Mouse (Mus musculus) embryonic facial prominence, embryonic 15.5 days (tissue): Measurements from ENCODE around the gene Spats2. TPM values are rescaled to one million over a fixed set of nuclear protein-coding genes. Genes with fewer than 3 reads are reported as not detected.
"Not testable (repeated sequence)": the region's sequence is repeated elsewhere in the genome, so short reads cannot be mapped to it uniquely, and the experiment has no call there.

ENCODE experiments used
- ATAC-seq: fragments of 200-750 bp; cut with Nextera tagmentation; 2 replicates; pipeline ENCODE4 v1.8.0; 2017; ENCODE audit warnings: low read depth, moderate TSS enrichment; ENCODE audit not compliant: insufficient number of reproducible peaks, low FRiP score, low TSS enrichment
- H3K27ac ChIP-seq: fragments of 300-500 bp; sonication (generic); replicated peaks from 2 replicates; pipeline ENCODE4 v1.5.1; 2015; ENCODE audit warnings: mild to moderate bottlenecking, inconsistent platforms
- H3K27me3 ChIP-seq: fragments of 300-500 bp; sonication (generic); 2 replicates; pipeline ENCODE4 v1.6.1; 2015; ENCODE audit warnings: inconsistent platforms
- H3K36me3 ChIP-seq: fragments of 300-500 bp; sonication (generic); 2 replicates; pipeline ENCODE4 v1.6.1; 2015; ENCODE audit warnings: mild to moderate bottlenecking, inconsistent platforms
- H3K4me1 ChIP-seq: fragments of 300-500 bp; sonication (generic); 2 replicates; pipeline ENCODE4 v1.6.1; 2015; ENCODE audit warnings: inconsistent platforms
- H3K4me2 ChIP-seq: fragments of 300-500 bp; sonication (generic); replicated peaks from 2 replicates; pipeline ENCODE4 v1.6.1; 2015; ENCODE audit warnings: mild to moderate bottlenecking, inconsistent platforms
- H3K4me3 ChIP-seq: fragments of 300-500 bp; sonication (generic); replicated peaks from 2 replicates; pipeline ENCODE4 v1.5.1; 2015; ENCODE audit warnings: mild to moderate bottlenecking, inconsistent platforms
- H3K9ac ChIP-seq: fragments of 300-500 bp; sonication (generic); 2 replicates; pipeline ENCODE4 v1.6.1; 2015; ENCODE audit warnings: inconsistent platforms
- H3K9me3 ChIP-seq: fragments of 300-500 bp; sonication (generic); replicated peaks from 2 replicates; pipeline ENCODE4 v1.6.1; 2016; ENCODE audit warnings: inconsistent platforms
- WGBS: fragments of 180-500 bp; shearing (Covaris S2); methylation state at CpG from one replicate; pipeline ENCODE4 v1.1.7; 2015; 5-methylcytosine and 5-hydroxymethylcytosine counted together
- polyA plus RNA-seq: library from polyadenylated mRNA; unstranded; fragments of >200 nt; fragmentation: Nextera tagmentation; extraction: Ambion mirVana; gene quantifications from 2 replicates; pipeline ENCODE4 v1.2.1, GENCODE M21; 2015

Spats2 gene
- polyA plus RNA-seq = 36.7 and 37.0 TPM in 2 replicates

GRCm38 (mm10) chr15:99125711-99126080 is at the start of gene Spats2:
TSS of gene Spats2 (plus strand) at chr15:99125916.
- H3K9ac ChIP-seq = peak within 1 kb of the TSS; percentile 92
- no peaks in the 10 kb centered on the region for H3K9me3 ChIP-seq
- 1% methylated on average over 12 of the region's 12 CpGs for WGBS

GRCm38 (mm10) chr15:99076011-99076410 is 49.7 kb upstream of the Spats2 start:
- H3K27me3 ChIP-seq, H3K9ac ChIP-seq, H3K9me3 ChIP-seq, ATAC-seq, H3K27ac ChIP-seq: not testable (repeated sequence)
- H3K4me1 ChIP-seq = peaks cover 29% of the 10 kb centered on the region
- WGBS = over 99% methylated on average over 3 of the region's 3 CpGs
- H3K4me3 ChIP-seq = peak overlapping the region; percentile 65
- peak overlapping the region; percentile 93 for H3K4me2 ChIP-seq
- H3K36me3 ChIP-seq = peaks cover 11% of the 10 kb centered on the region; the same call in 1 of the 2 replicates

More at GRCm38 (mm10) chr15:99125711-99126080, at the start of gene Spats2:
- Histone ChIP-seq H3K36me3 (no peaks in the 10 kb centered on the region), H3K27ac (peak within 1 kb of the TSS; percentile 93), H3K4me1 (peaks cover 25% of the 10 kb centered on the region), H3K4me3 (peak within 1 kb of the TSS; percentile 79), H3K27me3 (no peaks in the 10 kb centered on the region), H3K4me2 (peak within 1 kb of the TSS; percentile 84)
- ATAC-seq = no peak; the same call in 1 of the 2 replicates

GRCm38 (mm10) chr15:99078181-99078910 is 47.4 kb upstream of the Spats2 start:
- Histone ChIP-seq H3K4me3 (no peak overlapping the region), H3K9ac (no peak overlapping the region), H3K4me2 (no peak overlapping the region), H3K9me3 (no peaks in the 10 kb centered on the region), H3K4me1 (peaks cover 29% of the 10 kb centered on the region), H3K27me3 (0 out of 2 replicates have a peak, but pooled peaks cover 4% of the 10 kb centered on the region), H3K27ac (no peak overlapping the region), H3K36me3 (peaks cover 26% of the 10 kb centered on the region)
- no peak for ATAC-seq
- WGBS = 49% methylated on average over 14 of the region's 15 CpGs

DNA sequence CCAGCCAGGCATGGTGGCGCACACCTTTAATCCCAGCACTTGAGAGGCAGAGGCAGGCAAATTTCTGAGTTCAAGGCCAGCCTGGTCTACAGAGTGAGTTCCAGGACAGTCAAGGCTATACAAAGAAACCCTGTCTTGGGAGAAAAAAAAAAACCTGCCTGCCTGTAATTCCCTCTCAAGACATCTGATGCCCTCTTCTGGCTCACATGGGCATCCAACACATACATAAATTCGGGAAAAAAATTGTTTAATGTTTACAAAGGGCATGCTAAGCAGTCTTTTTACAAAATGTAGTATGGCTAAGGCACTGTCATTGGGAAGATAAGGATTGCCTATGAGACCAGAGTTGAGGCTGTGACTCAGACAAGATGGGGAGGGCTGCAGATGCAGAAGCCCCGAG is 45.9 kb upstream of the Spats2 start:
- Histone ChIP-seq H3K27ac (no peak overlapping the region), H3K4me3 (no peak overlapping the region), H3K36me3 (peaks cover 26% of the 10 kb centered on the region), H3K9ac (no peak overlapping the region), H3K9me3 (no peaks in the 10 kb centered on the region), H3K4me1 (peaks cover 33% of the 10 kb centered on the region), H3K4me2 (no peak overlapping the region), H3K27me3 (peaks cover 16% of the 10 kb centered on the region)
- ATAC-seq = no peak
- WGBS = 84% methylated on average over 3 of the region's 3 CpGs

DNA sequence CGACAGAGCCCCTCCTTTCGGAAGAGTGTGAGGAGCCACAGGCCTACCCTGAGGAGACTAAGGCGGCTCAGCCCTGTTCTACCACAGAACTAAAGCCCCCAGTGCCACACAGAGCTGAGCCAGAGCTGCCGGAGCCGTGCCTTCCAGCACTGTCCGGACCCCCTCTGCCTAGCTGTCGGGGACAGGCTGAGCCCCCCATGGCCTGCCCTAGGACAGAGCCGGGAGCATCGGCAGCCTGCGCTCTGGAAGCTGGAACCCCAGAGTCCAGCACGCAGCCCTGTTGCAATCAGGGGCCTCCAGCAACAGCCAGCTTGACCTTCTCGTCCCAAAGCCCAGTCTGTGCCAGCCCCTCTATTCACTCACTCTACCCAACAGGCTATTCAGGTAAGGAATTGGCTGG is 43.4 kb upstream of the Spats2 start:
- Histone ChIP-seq H3K27ac (no peak overlapping the region), H3K4me1 (peaks cover 16% of the 10 kb centered on the region; the same call in 1 of the 2 replicates), H3K9me3 (no peaks in the 10 kb centered on the region), H3K4me2 (no peak overlapping the region), H3K27me3 (peaks cover 40% of the 10 kb centered on the region), H3K9ac (no peak overlapping the region), H3K36me3 (peaks cover 26% of the 10 kb centered on the region), H3K4me3 (no peak overlapping the region)
- ATAC-seq = no peak
- 91% methylated on average over 12 of the region's 12 CpGs for WGBS

DNA sequence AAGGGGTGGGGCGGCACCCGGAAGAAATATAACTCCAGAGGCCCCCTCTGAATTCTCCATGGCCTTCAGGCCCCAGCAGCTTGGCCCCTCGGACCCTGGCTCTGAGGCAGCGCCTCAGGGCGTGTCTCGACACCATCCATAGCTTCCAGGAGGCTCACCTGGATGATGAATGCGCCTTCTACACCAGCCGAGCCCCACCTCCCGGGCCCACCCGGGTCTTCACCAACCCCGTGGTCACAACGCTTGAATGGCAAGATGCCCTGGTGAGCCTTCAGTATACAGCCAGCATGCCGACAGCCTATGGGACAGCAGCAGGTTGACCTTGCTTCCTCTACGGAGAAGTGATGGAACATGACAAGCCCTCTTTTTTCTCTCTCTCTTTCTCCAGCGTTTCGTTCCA is 42.9 kb upstream of the Spats2 start:
- Histone ChIP-seq H3K9me3 (no peaks in the 10 kb centered on the region), H3K36me3 (peaks cover 22% of the 10 kb centered on the region), H3K27me3 (peaks cover 45% of the 10 kb centered on the region), H3K9ac (no peak overlapping the region), H3K4me3 (no peak overlapping the region), H3K4me2 (no peak overlapping the region), H3K27ac (no peak overlapping the region), H3K4me1 (peaks cover 16% of the 10 kb centered on the region)
- no peak for ATAC-seq
- WGBS = 89% methylated on average over 16 of the region's 16 CpGs

DNA sequence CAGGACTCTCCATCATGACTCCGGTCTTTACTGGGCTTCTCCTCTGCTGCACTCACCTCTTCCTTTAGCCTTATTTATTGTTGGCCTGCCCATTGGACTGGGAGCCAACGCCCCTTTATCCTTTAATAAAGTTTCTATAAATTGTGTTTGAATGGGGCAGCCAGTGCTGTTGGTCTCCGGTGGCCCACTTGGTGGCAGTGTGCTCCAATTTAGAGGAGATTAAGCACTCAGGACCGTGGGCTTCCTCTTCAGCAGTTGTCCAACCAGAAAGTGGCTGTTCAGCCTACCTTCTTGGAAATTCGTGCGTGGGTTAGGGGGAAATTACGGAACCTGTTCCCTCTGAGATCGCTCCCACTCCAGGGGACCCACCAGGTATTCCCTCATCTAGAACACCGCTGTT is 42.5 kb upstream of the Spats2 start:
- WGBS = 72% methylated on average over 9 of the region's 9 CpGs
- Histone ChIP-seq H3K4me2 (no peak overlapping the region), H3K27ac (no peak overlapping the region), H3K4me3 (no peak overlapping the region), H3K27me3 (peaks cover 50% of the 10 kb centered on the region), H3K36me3 (peaks cover 19% of the 10 kb centered on the region), H3K9me3 (no peaks in the 10 kb centered on the region), H3K9ac (no peak overlapping the region), H3K4me1 (peaks cover 17% of the 10 kb centered on the region)
- ATAC-seq = no peak

DNA sequence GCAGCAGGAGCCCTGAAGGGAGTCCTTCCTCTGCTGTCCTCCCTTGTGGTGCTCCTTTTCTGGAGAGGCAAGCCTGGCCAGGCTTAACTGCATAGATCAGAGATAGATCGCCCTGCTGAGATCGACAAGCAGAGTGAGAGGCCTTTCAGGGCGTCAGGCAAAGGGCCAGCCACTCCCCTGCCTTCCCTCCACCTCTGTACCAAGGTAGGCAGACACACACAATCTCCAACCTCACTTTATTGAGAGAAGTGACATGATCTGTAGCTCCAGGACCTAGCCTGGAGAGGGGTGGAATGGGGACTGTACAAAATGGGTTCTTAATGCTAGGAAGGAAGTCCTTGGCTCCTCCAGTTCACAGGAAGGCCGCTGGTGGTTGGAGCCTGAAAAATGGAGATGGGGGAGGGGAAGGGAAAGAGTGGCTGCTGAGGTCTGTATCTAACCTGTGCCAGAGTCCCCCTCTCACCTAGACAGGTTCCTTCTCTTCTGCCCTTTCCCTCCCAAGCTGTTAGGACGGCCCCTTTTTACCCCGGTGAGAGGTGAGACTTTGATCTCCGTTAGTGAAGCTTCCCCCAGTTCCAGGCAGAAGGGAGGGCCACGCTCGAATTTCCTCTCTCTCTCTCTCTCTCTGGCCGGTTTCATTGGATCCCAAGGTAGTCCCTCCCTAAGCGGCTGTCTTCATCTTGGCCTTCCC is 41.7 kb upstream of the Spats2 start:
- peaks cover 24% of the 10 kb centered on the region for H3K4me1 ChIP-seq
- peaks cover 15% of the 10 kb centered on the region for H3K36me3 ChIP-seq
- H3K27ac ChIP-seq = no peak overlapping the region
- H3K9ac ChIP-seq = no peak overlapping the region
- no peak for ATAC-seq
- peaks cover 57% of the 10 kb centered on the region for H3K27me3 ChIP-seq
- WGBS = 13% methylated on average over 11 of the region's 11 CpGs
- H3K4me3 ChIP-seq = no peak overlapping the region
- H3K4me2 ChIP-seq = no peak overlapping the region
- H3K9me3 ChIP-seq = no peaks in the 10 kb centered on the region

DNA sequence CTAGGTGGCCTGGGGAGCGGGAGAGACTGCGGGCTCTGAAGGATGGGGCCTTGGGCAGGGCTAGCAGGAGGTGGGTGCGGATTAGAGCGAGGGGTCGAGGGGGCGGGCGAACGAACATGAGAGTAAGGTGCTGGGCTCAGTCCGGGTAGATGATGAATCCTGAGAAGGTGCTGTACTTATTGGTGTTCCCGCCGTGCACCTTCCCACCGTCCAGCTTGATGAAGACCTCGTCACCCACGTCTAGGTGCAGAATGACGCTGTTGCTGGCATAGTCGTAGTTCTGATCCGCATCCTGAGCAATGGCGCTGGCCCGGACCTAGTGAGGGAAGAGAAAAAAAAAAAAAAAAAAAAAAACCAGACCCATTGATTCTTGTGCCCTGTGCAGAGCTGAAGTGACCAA is 41.1 kb upstream of the Spats2 start:
- Histone ChIP-seq H3K4me1 (peaks cover 26% of the 10 kb centered on the region), H3K4me3 (no peak overlapping the region), H3K4me2 (no peak overlapping the region), H3K27me3 (peaks cover 63% of the 10 kb centered on the region), H3K9ac (no peak overlapping the region), H3K27ac (no peak overlapping the region), H3K36me3 (peaks cover 15% of the 10 kb centered on the region), H3K9me3 (no peaks in the 10 kb centered on the region)
- ATAC-seq = no peak
- 11% methylated on average over 19 of the region's 19 CpGs for WGBS

DNA sequence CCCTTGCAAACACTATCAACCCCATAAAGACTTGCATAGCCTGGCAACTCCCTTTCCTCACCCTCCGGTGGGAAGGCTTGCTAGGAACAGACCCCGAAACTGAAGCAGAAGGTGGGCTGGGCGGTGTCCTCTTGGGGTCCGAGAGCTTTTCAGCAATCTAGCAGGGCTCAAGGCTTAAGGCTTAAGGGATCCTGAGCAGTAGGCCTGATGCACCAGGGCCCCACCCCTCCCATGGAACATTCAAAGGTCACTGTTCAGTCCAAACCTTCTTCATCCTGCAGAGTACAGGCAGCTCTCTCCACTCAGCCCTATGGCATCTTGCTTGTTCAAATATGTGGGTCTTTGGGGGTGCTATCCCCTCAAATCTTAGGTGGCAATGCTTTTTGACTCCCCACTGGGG is 39.7 kb upstream of the Spats2 start:
- no peak for ATAC-seq
- Histone ChIP-seq H3K36me3 (peaks cover 15% of the 10 kb centered on the region), H3K27ac (no peak overlapping the region), H3K27me3 (peaks cover 76% of the 10 kb centered on the region), H3K4me1 (peaks cover 26% of the 10 kb centered on the region), H3K4me3 (no peak overlapping the region), H3K9me3 (no peaks in the 10 kb centered on the region), H3K9ac (no peak overlapping the region), H3K4me2 (no peak overlapping the region)
- 74% methylated on average over 4 of the region's 4 CpGs for whole genome bisulfite sequencing

- Histone ChIP-seq H3K36me3 (peaks cover 5% of the 10 kb centered on the region), H3K9ac (no peak within 1 kb of the TSS), H3K9me3 (no peaks in the 10 kb centered on the region), H3K27ac (no peak within 1 kb of the TSS), H3K4me3 (peak within 1 kb of the TSS; percentile 36), H3K27me3 (peaks cover 89% of the 10 kb centered on the region), H3K4me1 (peaks cover 26% of the 10 kb centered on the region), H3K4me2 (peak within 1 kb of the TSS; percentile 51)
- ATAC-seq = no peak
- WGBS = 5% methylated on average over 60 of the region's 60 CpGs
Measured at GRCm38 (mm10) chr15:99087253-99088075, 38.3 kb upstream of the Spats2 start, which contains the start of gene C1ql4. TSS of gene C1ql4 (minus strand) at chr15:99087817.
